Mouse (Mus musculus) hindbrain, embryonic 12.5 days (tissue): ENCODE measurements at regions not wholly inside any gene's neighbourhood (a gene's known extent, or its start where the extent isn't known, plus 50 kb on each side); places are given as distances from the start of the nearest gene placed in this dataset.

Experiments
- ATAC-seq: fragments of 200-750 bp; cut with Nextera tagmentation; 2 replicates; pipeline ENCODE4 v1.8.0; 2017; ENCODE audit warnings: moderate TSS enrichment; ENCODE audit not compliant: low FRiP score
- H3K27ac ChIP-seq: fragments of 300-500 bp; sonication (generic); 2 replicates; pipeline ENCODE4 v1.5.1; 2016; ENCODE audit warnings: mild to moderate bottlenecking
- H3K27me3 ChIP-seq: fragments of 300-500 bp; sonication (generic); 2 replicates; pipeline ENCODE4 v1.6.1; 2016; ENCODE audit warnings: mild to moderate bottlenecking
- H3K36me3 ChIP-seq: fragments of 300-500 bp; sonication (generic); 2 replicates; pipeline ENCODE4 v1.6.1; 2016; ENCODE audit warnings: mild to moderate bottlenecking
- H3K4me1 ChIP-seq: fragments of 300-500 bp; sonication (generic); 2 replicates; pipeline ENCODE4 v1.6.1; 2016
- H3K4me2 ChIP-seq: fragments of 300-500 bp; sonication (generic); replicated peaks from 2 replicates; pipeline ENCODE4 v1.6.1; 2016; ENCODE audit warnings: mild to moderate bottlenecking
- H3K4me3 ChIP-seq: fragments of 300-500 bp; sonication (generic); 2 replicates; pipeline ENCODE4 v1.5.1; 2016; ENCODE audit warnings: mild to moderate bottlenecking
- H3K9ac ChIP-seq: fragments of 300-500 bp; sonication (generic); 2 replicates; pipeline ENCODE4 v1.6.1; 2016; ENCODE audit warnings: mild to moderate bottlenecking, moderate library complexity
- H3K9me3 ChIP-seq: fragments of 300-500 bp; sonication (generic); replicated peaks from 2 replicates; pipeline ENCODE4 v1.6.1; 2016; ENCODE audit warnings: mild to moderate bottlenecking
- WGBS: fragments of 180-500 bp; shearing (Covaris S2); methylation state at CpG from one replicate; pipeline ENCODE4 v1.1.7; 2016; 5-methylcytosine and 5-hydroxymethylcytosine counted together

DNA sequence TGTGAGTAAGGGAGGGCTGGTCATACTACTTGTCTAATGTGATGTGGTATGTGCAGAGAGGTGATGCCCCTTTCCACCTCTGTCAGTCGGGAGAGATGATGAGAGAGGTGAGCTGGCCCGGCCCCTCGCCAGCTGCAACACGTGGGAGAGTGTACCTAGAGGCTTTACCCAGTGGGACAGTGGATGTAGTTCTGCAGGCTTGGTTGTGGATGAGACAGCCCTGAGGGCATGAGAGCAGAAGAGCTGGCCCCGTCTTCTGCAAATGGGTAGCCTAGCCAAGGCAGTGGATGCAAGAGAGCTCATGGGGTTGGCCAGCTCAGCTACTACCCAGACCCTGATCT is 88.1 kb upstream of the Gnai1 start:
- Histone ChIP-seq H3K27ac (no peak overlapping the region), H3K4me2 (no peak overlapping the region), H3K4me1 (no peaks in the 10 kb centered on the region), H3K9me3 (no peaks in the 10 kb centered on the region), H3K36me3 (no peaks in the 10 kb centered on the region), H3K9ac (no peak overlapping the region), H3K27me3 (no peaks in the 10 kb centered on the region), H3K4me3 (no peak overlapping the region)
- 83% methylated on average over 5 of the region's 5 CpGs for WGBS
- ATAC-seq, result 0 out of 2 replicates have a peak, but pooled peaks have one; percentile 13

GRCm38 (mm10) chr5:18447665-18448329 is 87.6 kb upstream of the Gnai1 start:
- Histone ChIP-seq H3K27ac (no peak overlapping the region), H3K9ac (no peak overlapping the region), H3K9me3 (no peaks in the 10 kb centered on the region), H3K4me3 (no peak overlapping the region), H3K4me1 (no peaks in the 10 kb centered on the region), H3K36me3 (no peaks in the 10 kb centered on the region), H3K27me3 (no peaks in the 10 kb centered on the region), H3K4me2 (no peak overlapping the region)
- 91% methylated on average over 14 of the region's 14 CpGs for WGBS
- peak; percentile 32; the same call in 1 of the 2 replicates for ATAC-seq

- 28% methylated on average over 8 of the region's 8 CpGs for WGBS
- Histone ChIP-seq H3K36me3 (no peaks in the 10 kb centered on the region), H3K9me3 (no peaks in the 10 kb centered on the region), H3K4me3 (no peak overlapping the region), H3K9ac (no peak overlapping the region), H3K4me1 (no peaks in the 10 kb centered on the region), H3K27ac (no peak overlapping the region), H3K27me3 (no peaks in the 10 kb centered on the region), H3K4me2 (no peak overlapping the region)
- peak; percentile 66; the same call in 1 of the 2 replicates for ATAC-seq
Measured at GRCm38 (mm10) chr5:18445969-18446368, 85.8 kb upstream of the Gnai1 start.

DNA sequence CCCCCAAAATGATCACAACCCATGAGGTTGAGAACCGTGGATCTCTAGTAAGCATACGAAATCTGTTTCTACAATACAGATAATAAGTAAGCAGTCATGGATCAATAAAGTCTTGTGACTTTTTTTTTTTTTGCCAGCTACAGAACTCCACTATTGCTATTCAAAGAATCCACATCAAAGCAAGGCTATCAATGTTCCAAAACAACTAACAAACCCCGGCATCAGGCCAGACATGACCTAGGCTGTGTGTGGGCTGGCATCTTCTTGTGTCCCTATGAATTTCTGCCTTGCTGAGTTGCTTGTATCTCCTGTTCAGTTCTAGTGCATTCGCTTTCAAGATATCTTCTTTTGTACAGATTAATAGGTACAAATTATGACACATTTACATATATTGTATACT is 79.8 kb upstream of the Gnai1 start:
- no peak overlapping the region for H3K9ac ChIP-seq
- H3K4me1 ChIP-seq, result no peaks in the 10 kb centered on the region
- 89% methylated on average over 4 of the region's 4 CpGs for WGBS
- no peaks in the 10 kb centered on the region for H3K27me3 ChIP-seq
- H3K9me3 ChIP-seq, result no peaks in the 10 kb centered on the region
- no peak overlapping the region for H3K27ac ChIP-seq
- no peak for ATAC-seq
- H3K4me3 ChIP-seq, result no peak overlapping the region
- no peaks in the 10 kb centered on the region for H3K36me3 ChIP-seq
- no peak overlapping the region for H3K4me2 ChIP-seq

- no peaks in the 10 kb centered on the region for H3K36me3 ChIP-seq
- H3K4me3 ChIP-seq, result no peak overlapping the region
- ATAC-seq, result no peak
- H3K4me2 ChIP-seq, result no peak overlapping the region
- H3K9me3 ChIP-seq, result no peaks in the 10 kb centered on the region
- 79% methylated on average over 1 of the region's 1 CpGs for WGBS
- H3K27me3 ChIP-seq, result no peaks in the 10 kb centered on the region
- no peaks in the 10 kb centered on the region for H3K4me1 ChIP-seq
- H3K9ac ChIP-seq, result no peak overlapping the region
- no peak overlapping the region for H3K27ac ChIP-seq
Measured at GRCm38 (mm10) chr5:18439281-18439680, 79.1 kb upstream of the Gnai1 start.

DNA sequence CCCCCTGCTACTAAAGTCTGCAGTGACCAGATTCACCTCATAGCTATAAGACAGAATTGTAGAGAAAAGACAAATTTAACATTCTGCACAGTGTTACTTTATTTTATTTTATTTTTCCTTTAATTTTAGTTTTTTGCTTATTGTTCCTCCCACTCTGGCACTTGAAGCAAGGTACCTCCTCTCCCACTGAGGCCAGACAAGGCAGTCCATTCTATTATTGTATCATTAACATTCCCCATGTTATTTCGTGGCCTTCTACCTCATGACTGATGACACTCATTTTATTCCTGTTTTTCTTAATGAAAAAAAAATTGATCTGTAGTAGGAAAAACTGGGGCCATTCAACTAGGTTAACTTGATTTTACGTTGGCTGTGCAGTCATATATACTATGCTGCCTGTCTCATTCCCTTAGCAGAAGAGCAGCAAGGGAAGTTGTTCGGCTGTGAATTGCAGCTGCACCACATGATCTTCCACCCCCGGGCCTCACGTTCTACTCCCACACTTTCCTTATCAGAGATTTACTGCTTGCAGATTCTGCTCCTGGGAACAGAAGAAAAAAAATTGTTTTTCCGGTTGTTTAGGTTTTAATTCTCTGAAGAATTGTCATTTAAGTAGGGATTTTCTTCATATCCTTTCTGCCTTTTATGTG is 76.1 kb upstream of the Gnai1 start:
- H3K27ac ChIP-seq, result no peak overlapping the region
- no peaks in the 10 kb centered on the region for H3K27me3 ChIP-seq
- no peaks in the 10 kb centered on the region for H3K9me3 ChIP-seq
- ATAC-seq, result no peak
- H3K4me3 ChIP-seq, result no peak overlapping the region
- H3K4me2 ChIP-seq, result no peak overlapping the region
- no peaks in the 10 kb centered on the region for H3K4me1 ChIP-seq
- no peak overlapping the region for H3K9ac ChIP-seq
- no peaks in the 10 kb centered on the region for H3K36me3 ChIP-seq
- 70% methylated on average over 6 of the region's 6 CpGs for WGBS

DNA sequence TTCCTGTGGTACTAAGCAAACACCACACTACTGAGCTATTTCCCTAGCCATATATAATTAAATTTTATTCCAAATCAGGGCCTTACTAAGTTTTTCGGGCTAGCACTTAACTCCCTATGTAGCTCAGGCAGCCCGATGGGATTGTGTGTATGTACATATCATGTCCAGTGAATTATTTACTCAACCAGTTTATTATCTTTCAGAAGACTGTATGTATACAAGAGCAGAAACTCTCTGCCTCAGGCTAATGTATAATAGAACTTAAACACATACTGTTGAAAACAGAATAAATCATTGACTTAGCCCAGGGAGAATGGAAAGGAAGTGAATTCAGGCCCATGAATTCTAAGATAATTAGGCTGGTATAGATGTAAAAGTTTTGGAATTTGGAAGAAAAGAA is 74.1 kb upstream of the Gnai1 start:
- no peaks in the 10 kb centered on the region for H3K27me3 ChIP-seq
- no peak overlapping the region for H3K4me2 ChIP-seq
- no peak overlapping the region for H3K27ac ChIP-seq
- H3K4me1 ChIP-seq, result no peaks in the 10 kb centered on the region
- no peaks in the 10 kb centered on the region for H3K36me3 ChIP-seq
- H3K9me3 ChIP-seq, result no peaks in the 10 kb centered on the region
- H3K4me3 ChIP-seq, result no peak overlapping the region
- ATAC-seq, result no peak
- 87% methylated on average over 2 of the region's 2 CpGs for WGBS
- no peak overlapping the region for H3K9ac ChIP-seq

DNA sequence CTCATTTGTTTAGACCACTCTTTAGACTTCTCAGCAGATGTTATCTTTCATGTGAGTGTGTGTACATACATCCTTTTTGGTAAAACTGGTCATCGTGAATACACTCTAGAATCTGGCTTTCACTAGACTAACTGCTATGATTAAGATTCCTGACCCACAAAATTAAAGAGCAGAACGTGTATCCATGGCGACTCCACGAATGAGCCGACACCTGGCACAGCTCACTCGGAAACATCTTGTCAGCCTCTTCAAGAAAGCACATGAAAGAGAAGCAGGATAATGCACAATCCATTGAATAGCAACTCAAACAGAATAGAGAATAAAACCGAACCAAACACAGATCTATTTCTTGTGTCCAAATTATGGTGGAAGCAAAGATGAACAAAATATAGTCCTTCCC is 73.1 kb upstream of the Gnai1 start:
- Histone ChIP-seq H3K4me2 (no peak overlapping the region), H3K4me3 (no peak overlapping the region), H3K4me1 (no peaks in the 10 kb centered on the region), H3K27ac (no peak overlapping the region), H3K9ac (no peak overlapping the region), H3K9me3 (no peaks in the 10 kb centered on the region), H3K27me3 (no peaks in the 10 kb centered on the region), H3K36me3 (no peaks in the 10 kb centered on the region)
- ATAC-seq, result no peak
- whole genome bisulfite sequencing, result 73% methylated on average over 7 of the region's 7 CpGs

GRCm38 (mm10) chr5:18425098-18425497 is 64.9 kb upstream of the Gnai1 start:
- no peak overlapping the region for H3K4me2 ChIP-seq

DNA sequence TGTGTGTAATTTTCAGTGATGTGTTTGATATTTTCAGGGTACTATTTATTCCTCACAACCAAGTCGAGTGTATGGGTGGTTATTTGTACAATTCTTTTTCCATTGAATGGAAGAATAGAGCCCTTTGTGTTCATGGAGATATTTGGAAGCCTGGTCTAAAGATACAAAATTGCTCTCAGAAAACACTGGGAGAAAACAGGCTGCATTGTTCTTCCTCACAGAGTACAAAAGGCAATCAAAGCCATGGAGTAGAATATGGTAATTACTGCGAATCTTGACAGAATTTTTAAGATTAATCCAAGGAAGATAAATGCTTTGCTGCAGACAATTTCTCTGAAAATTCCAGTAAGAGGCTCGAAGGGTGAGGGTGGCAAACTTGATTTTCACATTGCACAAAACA is 54.7 kb upstream of the Gnai1 start:
- no peak for ATAC-seq
- whole genome bisulfite sequencing, result 47% methylated on average over 3 of the region's 3 CpGs
- no peak overlapping the region for H3K27ac ChIP-seq
- no peak overlapping the region for H3K4me3 ChIP-seq
- no peaks in the 10 kb centered on the region for H3K9me3 ChIP-seq
- no peak overlapping the region for H3K4me2 ChIP-seq
- H3K27me3 ChIP-seq, result no peaks in the 10 kb centered on the region
- H3K4me1 ChIP-seq, result no peaks in the 10 kb centered on the region
- H3K36me3 ChIP-seq, result no peaks in the 10 kb centered on the region
- no peak overlapping the region for H3K9ac ChIP-seq

More at GRCm38 (mm10) chr5:18425098-18425497, 64.9 kb upstream of the Gnai1 start:
- no peaks in the 10 kb centered on the region for H3K36me3 ChIP-seq
- H3K27me3 ChIP-seq, result no peaks in the 10 kb centered on the region
- no peak for ATAC-seq
- no peaks in the 10 kb centered on the region for H3K4me1 ChIP-seq
- H3K27ac ChIP-seq, result no peak overlapping the region
- 72% methylated on average over 4 of the region's 4 CpGs for WGBS
- H3K9ac ChIP-seq, result no peak overlapping the region
- no peaks in the 10 kb centered on the region for H3K9me3 ChIP-seq
- no peak overlapping the region for H3K4me3 ChIP-seq
